Mouse (Mus musculus) embryonic facial prominence, embryonic 11.5 days (tissue): ENCODE measurements around the gene Unc5b. TPM values are rescaled to one million over a fixed set of nuclear protein-coding genes. Genes with fewer than 3 reads are reported as not detected.
A peak's percentile ranks its signal among the peaks of the same experiment; 100 is the strongest.

Source experiments
- ATAC-seq: fragments of 200-750 bp; cut with Nextera tagmentation; replicated peaks from 2 replicates; pipeline ENCODE4 v1.8.0; 2017; ENCODE audit warnings: low read depth; ENCODE audit not compliant: insufficient number of reproducible peaks, low FRiP score, low TSS enrichment
- DNase-seq: peaks from one replicate; pipeline ENCODE4 v3.0.0-alpha.2; 2015; ENCODE audit warnings: low spot score
- H3K27ac ChIP-seq: fragments of 300-500 bp; sonication (generic); replicated peaks from 2 replicates; pipeline ENCODE4 v1.5.1; 2014; ENCODE audit warnings: mild to moderate bottlenecking, low read depth, low read length, control low read depth
- H3K27me3 ChIP-seq: fragments of 300-500 bp; sonication (generic); 2 replicates; pipeline ENCODE4 v1.6.1; 2014; ENCODE audit warnings: mild to moderate bottlenecking, low read length, moderate library complexity, mixed read lengths; ENCODE audit not compliant: control insufficient read depth, insufficient read depth
- H3K36me3 ChIP-seq: fragments of 300-500 bp; sonication (generic); replicated peaks from 2 replicates; pipeline ENCODE4 v1.6.1; 2014; ENCODE audit warnings: low read depth, mild to moderate bottlenecking, low read length, moderate library complexity, mixed read lengths; ENCODE audit not compliant: control insufficient read depth, insufficient read depth
- H3K4me1 ChIP-seq: fragments of 300-500 bp; sonication (generic); 2 replicates; pipeline ENCODE4 v1.6.1; 2014; ENCODE audit warnings: low read length, mixed read lengths; ENCODE audit not compliant: control insufficient read depth, insufficient read depth
- H3K4me2 ChIP-seq: fragments of 300-500 bp; sonication (generic); 2 replicates; pipeline ENCODE4 v1.6.1; 2014; ENCODE audit warnings: low read depth, mild to moderate bottlenecking, control low read depth, low read length, moderate library complexity
- H3K4me3 ChIP-seq: fragments of 300-500 bp; sonication (generic); 2 replicates; pipeline ENCODE4 v1.5.1; 2014; ENCODE audit warnings: low read depth, low read length, control low read depth
- H3K9ac ChIP-seq: fragments of 300-500 bp; sonication (generic); replicated peaks from 2 replicates; pipeline ENCODE4 v1.6.1; 2014; ENCODE audit warnings: mild to moderate bottlenecking, control low read depth, low read length
- H3K9me3 ChIP-seq: fragments of 300-500 bp; sonication (generic); replicated peaks from 2 replicates; pipeline ENCODE4 v1.6.1; 2016; ENCODE audit warnings: mild to moderate bottlenecking, low read length, inconsistent platforms, mixed read lengths; ENCODE audit not compliant: control insufficient read depth
- WGBS: fragments of 180-500 bp; shearing (Covaris S2); extraction: QIAGEN DNeasy Blood & Tissue Kit; methylation state at CpG from one replicate; pipeline ENCODE4 v1.1.7; 2014; 5-methylcytosine and 5-hydroxymethylcytosine counted together
- polyA plus RNA-seq: library from polyadenylated mRNA; unstranded; fragments of >200 nt; fragmentation: Nextera tagmentation; extraction: Ambion mirVana; gene quantifications from 2 replicates; pipeline ENCODE4 v1.2.1, GENCODE M21; 2014

Gene Unc5b
- polyA plus RNA-seq, 1 experiment from 2014 or later, result 4.0 TPM

GRCm38 (mm10) chr10:60834949-60835348, 3.6 kb upstream of the Unc5b start:
- Histone ChIP-seq H3K9me3 (no peaks in the 10 kb centered on the region), H3K9ac (no peak overlapping the region), H3K27ac (no peak overlapping the region), H3K4me3 (no peak overlapping the region), H3K4me1 (no peaks in the 10 kb centered on the region), H3K36me3 (no peaks in the 10 kb centered on the region), H3K4me2 (no peak overlapping the region), H3K27me3 (peaks cover 24% of the 10 kb centered on the region)
- ATAC-seq, result no peak
- 3% methylated on average over 13 of the region's 13 CpGs for WGBS
- peak; percentile 82 for DNase-seq

GRCm38 (mm10) chr10:60832664-60833173, 1.3 kb upstream of the Unc5b start:
- no peak overlapping the region for H3K9ac ChIP-seq
- peaks cover 33% of the 10 kb centered on the region for H3K27me3 ChIP-seq
- no peak for ATAC-seq

GRCm38 (mm10) chr10:60830556-60831350, 628 bp downstream of the Unc5b start:
- H3K27me3 ChIP-seq, result peaks cover 35% of the 10 kb centered on the region

More at GRCm38 (mm10) chr10:60832664-60833173, 1.3 kb upstream of the Unc5b start:
- no peaks in the 10 kb centered on the region; the same call in 1 of the 2 replicates for H3K4me1 ChIP-seq
- WGBS, result 74% methylated on average over 12 of the region's 12 CpGs
- H3K27ac ChIP-seq, result no peak overlapping the region
- H3K9me3 ChIP-seq, result no peaks in the 10 kb centered on the region
- H3K4me3 ChIP-seq, result no peak overlapping the region
- no peak overlapping the region for H3K4me2 ChIP-seq
- H3K36me3 ChIP-seq, result no peaks in the 10 kb centered on the region
- DNase-seq, result no peak

GRCm38 (mm10) chr10:60830000-60830399, 1.4 kb downstream of the Unc5b start:
- no peak for ATAC-seq
- Histone ChIP-seq H3K9ac (peak overlapping the region; percentile 82), H3K4me2 (peak overlapping the region; percentile 93), H3K9me3 (no peaks in the 10 kb centered on the region), H3K4me3 (peak overlapping the region; percentile 69), H3K36me3 (no peaks in the 10 kb centered on the region), H3K27me3 (peaks cover 38% of the 10 kb centered on the region), H3K27ac (no peak overlapping the region), H3K4me1 (peaks cover 3% of the 10 kb centered on the region)
- 2% methylated on average over 11 of the region's 11 CpGs for WGBS
- no peak for DNase-seq

More at GRCm38 (mm10) chr10:60830556-60831350, 628 bp downstream of the Unc5b start:
- H3K4me1 ChIP-seq, result peaks cover 3% of the 10 kb centered on the region
- H3K9me3 ChIP-seq, result no peaks in the 10 kb centered on the region
- no peaks in the 10 kb centered on the region for H3K36me3 ChIP-seq
- H3K4me2 ChIP-seq, result peak overlapping the region; percentile 93
- 0 out of 2 replicates have a peak overlapping the region, but pooled peaks have one; percentile 49 for H3K27ac ChIP-seq
- WGBS, result under 1% methylated on average over 61 of the region's 78 CpGs
- ATAC-seq, result 0 out of 2 replicates have a peak, but pooled peaks have one; percentile 24
- peak overlapping the region; percentile 82 for H3K9ac ChIP-seq
- peak overlapping the region; percentile 69 for H3K4me3 ChIP-seq
- peak; percentile 51 for DNase-seq

GRCm38 (mm10) chr10:60829071-60829470, 2.3 kb downstream of the Unc5b start:
- Histone ChIP-seq H3K4me3 (peak overlapping the region; percentile 69), H3K9me3 (no peaks in the 10 kb centered on the region)
- no peak for ATAC-seq

GRCm38 (mm10) chr10:60827901-60828670, 3.3 kb downstream of the Unc5b start:
- WGBS, result 45% methylated on average over 17 of the region's 17 CpGs
- ATAC-seq (no peak), DNase-seq (no peak)
- no peak overlapping the region for H3K9ac ChIP-seq
- peaks cover 28% of the 10 kb centered on the region for H3K27me3 ChIP-seq
- H3K27ac ChIP-seq, result no peak overlapping the region
- H3K4me1 ChIP-seq, result peaks cover 3% of the 10 kb centered on the region
- H3K9me3 ChIP-seq, result no peaks in the 10 kb centered on the region
- no peaks in the 10 kb centered on the region for H3K36me3 ChIP-seq
- H3K4me2 ChIP-seq, result no peak overlapping the region
- H3K4me3 ChIP-seq, result no peak overlapping the region

More at GRCm38 (mm10) chr10:60829071-60829470, 2.3 kb downstream of the Unc5b start:
- H3K4me1 ChIP-seq, result peaks cover 3% of the 10 kb centered on the region
- H3K4me2 ChIP-seq, result no peak overlapping the region; the same call in 1 of the 2 replicates
- no peaks in the 10 kb centered on the region for H3K36me3 ChIP-seq
- H3K27me3 ChIP-seq, result peaks cover 29% of the 10 kb centered on the region
- DNase-seq, result no peak
- WGBS, result 44% methylated on average over 6 of the region's 6 CpGs
- H3K9ac ChIP-seq, result no peak overlapping the region
- H3K27ac ChIP-seq, result no peak overlapping the region

- H3K27me3 ChIP-seq, result peaks cover 21% of the 10 kb centered on the region
- ATAC-seq (no peak), DNase-seq (no peak)
- WGBS, result 16% methylated on average over 5 of the region's 5 CpGs
- H3K36me3 ChIP-seq, result no peaks in the 10 kb centered on the region
- no peaks in the 10 kb centered on the region for H3K9me3 ChIP-seq
- peak overlapping the region; percentile 36 for H3K4me3 ChIP-seq
- no peak overlapping the region for H3K27ac ChIP-seq
- H3K4me2 ChIP-seq, result peak overlapping the region; percentile 82
- H3K9ac ChIP-seq, result no peak overlapping the region
- H3K4me1 ChIP-seq, result peaks cover 3% of the 10 kb centered on the region
Measured at GRCm38 (mm10) chr10:60827266-60827665, 4.1 kb downstream of the Unc5b start.
